Mouse (Mus musculus): ENCODE results near the gene Gng4.

Gng4 gene

GRCm38 (mm10) chr13:13845021-13845420 lies 61.2 kb downstream of the Gng4 start:
- no peaks in the 10 kb centered on the region for H3K27me3 ChIP-seq (ENCODE audit: control insufficient read depth, insufficient read depth, low read length, poor library complexity, severe bottlenecking)
- DNase-seq (ENCODE audit: low read depth, low spot score): no peak
- H3K36me3 ChIP-seq (ENCODE audit: control insufficient read depth, insufficient read depth, low read length, poor library complexity, severe bottlenecking): no peaks in the 10 kb centered on the region

DNA sequence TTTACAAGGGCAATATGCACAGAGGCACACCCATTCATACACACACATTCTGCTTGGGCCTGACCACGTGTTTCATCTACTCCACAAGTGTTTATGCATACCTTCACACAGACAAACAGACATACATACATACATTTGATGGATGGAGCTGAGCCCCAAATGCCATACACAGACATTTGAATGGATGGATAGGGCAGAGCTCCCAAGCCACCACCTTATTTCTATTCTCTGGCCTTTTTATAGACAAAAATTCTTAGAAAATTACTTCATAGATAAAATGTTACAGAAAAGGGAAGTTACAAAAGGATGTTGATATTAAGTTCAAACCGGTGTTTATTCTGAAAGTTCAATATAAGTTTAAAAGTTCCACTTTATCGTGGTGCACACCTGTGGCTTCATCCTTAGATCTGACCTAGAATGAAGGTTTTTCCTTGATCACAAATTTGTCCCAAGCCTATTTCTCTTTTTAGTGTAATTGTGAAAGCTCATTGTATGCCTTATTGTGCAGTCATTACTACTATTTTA lies 63.3 kb downstream of the Gng4 start:
- no peak for DNase-seq (ENCODE audit: low read depth, low spot score)
- H3K36me3 ChIP-seq (ENCODE audit: control insufficient read depth, insufficient read depth, low read length, poor library complexity, severe bottlenecking): no peaks in the 10 kb centered on the region
- no peaks in the 10 kb centered on the region for H3K27me3 ChIP-seq (ENCODE audit: control insufficient read depth, insufficient read depth, low read length, poor library complexity, severe bottlenecking)

DNA sequence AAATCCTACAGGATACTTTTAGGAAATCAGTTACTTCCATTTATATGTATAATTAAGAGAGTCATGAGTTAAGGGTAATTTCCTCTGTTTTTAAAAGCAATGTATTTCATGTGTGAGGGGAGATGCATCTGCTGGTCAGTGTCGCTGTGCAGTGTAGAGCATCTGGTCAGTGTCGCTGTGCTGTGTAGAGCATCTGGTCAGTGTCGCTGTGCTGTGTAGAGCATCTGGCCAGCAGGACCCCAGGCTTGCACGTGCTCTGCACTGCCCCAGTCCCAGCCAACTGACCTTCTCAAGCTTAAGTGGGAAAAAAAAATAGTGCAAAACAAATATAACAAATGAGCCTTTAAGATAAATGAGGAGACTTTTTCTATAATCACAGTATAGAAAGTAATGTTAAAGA lies 73.3 kb downstream of the Gng4 start:
- Histone ChIP-seq H3K36me3 (ENCODE audit: control insufficient read depth, insufficient read depth, low read length, poor library complexity, severe bottlenecking) (no peaks in the 10 kb centered on the region), H3K27me3 (ENCODE audit: control insufficient read depth, insufficient read depth, low read length, poor library complexity, severe bottlenecking) (no peaks in the 10 kb centered on the region)
- DNase-seq (ENCODE audit: low read depth, low spot score): no peak

- Histone ChIP-seq H3K36me3 (ENCODE audit: control insufficient read depth, insufficient read depth, low read length, poor library complexity, severe bottlenecking) (no peaks in the 10 kb centered on the region), H3K27me3 (ENCODE audit: control insufficient read depth, insufficient read depth, low read length, poor library complexity, severe bottlenecking) (no peaks in the 10 kb centered on the region)
- no peak for DNase-seq (ENCODE audit: low read depth, low spot score)
Observed at GRCm38 (mm10) chr13:13862346-13862745, 78.5 kb downstream of the Gng4 start.

DNA sequence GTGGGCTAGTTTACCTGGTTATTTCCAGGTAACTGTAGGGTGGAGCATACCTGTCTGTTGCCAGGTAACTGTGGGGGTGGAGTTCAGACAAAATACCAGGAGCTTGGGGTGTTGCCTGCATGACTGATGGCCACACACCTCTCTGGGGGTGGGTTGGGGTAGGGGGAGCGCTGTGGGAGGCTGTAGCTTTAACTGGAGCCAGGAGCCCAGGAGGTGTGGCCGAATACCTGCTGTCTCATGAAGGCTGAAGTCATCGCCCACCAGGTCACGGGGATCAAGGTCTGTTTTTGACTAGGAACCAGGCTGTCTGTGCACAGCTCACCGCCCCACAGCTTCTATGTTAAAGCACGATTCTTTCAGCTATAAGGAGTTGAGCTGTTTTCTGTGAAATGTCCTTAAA lies 79.1 kb downstream of the Gng4 start:
- no peak for DNase-seq (ENCODE audit: low read depth, low spot score)
- Histone ChIP-seq H3K27me3 (ENCODE audit: control insufficient read depth, insufficient read depth, low read length, poor library complexity, severe bottlenecking) (no peaks in the 10 kb centered on the region), H3K36me3 (ENCODE audit: control insufficient read depth, insufficient read depth, low read length, poor library complexity, severe bottlenecking) (no peaks in the 10 kb centered on the region)

DNA sequence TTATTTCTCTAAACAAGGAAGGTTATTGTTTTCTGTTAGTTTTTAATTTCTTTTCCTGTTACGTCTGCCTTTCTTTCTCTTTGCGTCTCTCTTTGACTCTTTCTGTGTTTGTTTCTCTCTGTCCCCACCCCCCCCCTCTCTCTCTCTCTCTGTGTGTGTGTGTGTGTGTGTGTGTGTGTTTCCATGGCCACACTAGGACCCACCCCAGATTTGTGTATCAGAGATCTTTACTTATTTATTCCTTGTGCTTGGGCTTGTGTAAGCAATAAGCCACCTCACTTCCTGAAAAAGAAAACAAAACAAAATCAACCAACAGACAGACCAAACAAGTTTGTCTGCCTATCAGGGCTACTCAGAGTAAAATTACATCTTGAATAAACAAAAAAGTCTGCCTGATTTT lies 82.5 kb downstream of the Gng4 start:
- DNase-seq (ENCODE audit: low read depth, low spot score): no peak
- no peaks in the 10 kb centered on the region for H3K36me3 ChIP-seq (ENCODE audit: control insufficient read depth, insufficient read depth, low read length, poor library complexity, severe bottlenecking)
- no peaks in the 10 kb centered on the region for H3K27me3 ChIP-seq (ENCODE audit: control insufficient read depth, insufficient read depth, low read length, poor library complexity, severe bottlenecking)

DNA sequence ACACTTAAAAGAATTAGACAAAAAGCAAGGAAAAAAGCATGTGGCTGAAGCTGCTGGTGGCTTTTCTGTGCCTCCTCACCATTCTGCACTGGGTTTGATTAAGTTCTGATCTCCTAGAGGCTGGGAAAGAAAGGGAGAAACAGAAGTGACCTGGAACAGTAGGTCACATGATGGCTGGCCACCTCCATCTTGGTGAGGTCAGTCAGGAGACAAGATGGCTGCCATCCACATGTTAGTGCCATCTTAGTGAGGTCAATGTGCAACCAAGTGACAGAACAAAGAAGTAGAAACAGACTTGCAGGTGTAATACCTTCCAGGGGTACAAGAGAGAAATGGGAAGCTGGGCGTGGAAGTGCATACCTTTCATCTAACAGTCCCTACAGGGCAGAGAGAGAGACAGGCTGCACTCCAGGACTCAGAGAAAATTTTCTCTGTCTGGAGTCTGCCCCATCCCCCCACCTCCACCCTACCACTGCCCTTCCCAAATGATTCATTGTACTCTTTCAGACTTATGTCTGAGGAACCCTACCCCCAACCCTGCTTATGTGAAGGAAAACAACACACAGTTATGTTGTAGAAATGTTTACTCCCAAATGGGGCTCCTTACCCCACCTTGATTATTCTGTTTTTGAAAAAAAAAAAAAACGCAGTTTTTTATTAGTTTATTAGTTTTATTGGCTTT lies 83.4 kb downstream of the Gng4 start:
- Histone ChIP-seq H3K27me3 (ENCODE audit: control insufficient read depth, insufficient read depth, low read length, poor library complexity, severe bottlenecking) (no peaks in the 10 kb centered on the region), H3K36me3 (ENCODE audit: control insufficient read depth, insufficient read depth, low read length, poor library complexity, severe bottlenecking) (no peaks in the 10 kb centered on the region)
- DNase-seq (ENCODE audit: low read depth, low spot score): no peak

GRCm38 (mm10) chr13:13867922-13868321 lies 84.1 kb downstream of the Gng4 start:
- no peaks in the 10 kb centered on the region for H3K36me3 ChIP-seq (ENCODE audit: control insufficient read depth, insufficient read depth, low read length, poor library complexity, severe bottlenecking)
- DNase-seq (ENCODE audit: low read depth, low spot score): peak; percentile 12

More at GRCm38 (mm10) chr13:13867922-13868321, 84.1 kb downstream of the Gng4 start:
- no peaks in the 10 kb centered on the region for H3K27me3 ChIP-seq (ENCODE audit: control insufficient read depth, insufficient read depth, low read length, poor library complexity, severe bottlenecking)
